Mouse (Mus musculus) liver, embryonic 15.5 days (tissue): Measurements from ENCODE around the gene Myt1l. TPM values are rescaled to one million over a fixed set of nuclear protein-coding genes. Genes with fewer than 3 reads are reported as not detected.

Experiments
- ATAC-seq: fragments of 200-750 bp; cut with Nextera tagmentation; 2 replicates; pipeline ENCODE4 v1.8.0; 2017; ENCODE audit warnings: moderate number of reproducible peaks, mild to moderate bottlenecking, moderate library complexity; ENCODE audit not compliant: insufficient read depth
- H3K27ac ChIP-seq: fragments of 300-500 bp; sonication (generic); replicated peaks from 2 replicates; pipeline ENCODE4 v1.5.1; 2015; ENCODE audit warnings: mild to moderate bottlenecking, inconsistent platforms
- H3K27me3 ChIP-seq: fragments of 300-500 bp; sonication (generic); 2 replicates; pipeline ENCODE4 v1.6.1; 2015; ENCODE audit warnings: mild to moderate bottlenecking, inconsistent platforms
- H3K36me3 ChIP-seq: fragments of 300-500 bp; sonication (generic); replicated peaks from 2 replicates; pipeline ENCODE4 v1.6.1; 2015; ENCODE audit warnings: moderate library complexity, mild to moderate bottlenecking, inconsistent platforms
- H3K4me1 ChIP-seq: fragments of 300-500 bp; sonication (generic); replicated peaks from 2 replicates; pipeline ENCODE4 v1.6.1; 2015; ENCODE audit warnings: inconsistent platforms
- H3K4me2 ChIP-seq: fragments of 300-500 bp; sonication (generic); 2 replicates; pipeline ENCODE4 v1.6.1; 2015; ENCODE audit warnings: moderate library complexity, mild to moderate bottlenecking, inconsistent platforms
- H3K4me3 ChIP-seq: fragments of 300-500 bp; sonication (generic); replicated peaks from 2 replicates; pipeline ENCODE4 v1.5.1; 2015; ENCODE audit warnings: mild to moderate bottlenecking, inconsistent platforms
- H3K9ac ChIP-seq: fragments of 300-500 bp; sonication (generic); 2 replicates; pipeline ENCODE4 v1.6.1; 2015; ENCODE audit warnings: moderate library complexity, mild to moderate bottlenecking, inconsistent platforms
- H3K9me3 ChIP-seq: fragments of 300-500 bp; sonication (generic); replicated peaks from 2 replicates; pipeline ENCODE4 v1.6.1; 2016; ENCODE audit warnings: inconsistent platforms
- WGBS: fragments of 180-500 bp; shearing (Covaris S2); methylation state at CpG from one replicate; pipeline ENCODE4 v1.1.7; 2015; ENCODE audit warnings: mixed read lengths; ENCODE audit not compliant: insufficient replicate concordance; 5-methylcytosine and 5-hydroxymethylcytosine counted together
- polyA plus RNA-seq: library from polyadenylated mRNA; unstranded; fragments of >200 nt; fragmentation: Nextera tagmentation; extraction: Ambion mirVana; gene quantifications from 2 replicates; pipeline ENCODE4 v1.2.1, GENCODE M21; 2015

The Myt1l gene
- polyA plus RNA-seq, 1 experiment from 2014 or later = 0.05 TPM

GRCm38 (mm10) chr12:29823766-29824417, 295.7 kb downstream of the Myt1l start:
- ATAC-seq = no peak
- Histone ChIP-seq H3K9me3 (no peaks in the 10 kb centered on the region), H3K9ac (no peak overlapping the region), H3K4me1 (no peaks in the 10 kb centered on the region), H3K4me2 (no peak overlapping the region), H3K27me3 (no peaks in the 10 kb centered on the region), H3K4me3 (no peak overlapping the region), H3K36me3 (no peaks in the 10 kb centered on the region), H3K27ac (no peak overlapping the region)
- 72% methylated on average over 10 of the region's 10 CpGs for WGBS

GRCm38 (mm10) chr12:29830571-29830970, 302.4 kb downstream of the Myt1l start:
- Histone ChIP-seq H3K4me3 (no peak overlapping the region), H3K36me3 (no peaks in the 10 kb centered on the region), H3K9ac (no peak overlapping the region), H3K27ac (no peak overlapping the region), H3K4me1 (no peaks in the 10 kb centered on the region), H3K9me3 (no peaks in the 10 kb centered on the region), H3K4me2 (no peak overlapping the region), H3K27me3 (no peaks in the 10 kb centered on the region)
- no peak for ATAC-seq

- Histone ChIP-seq H3K9me3 (no peaks in the 10 kb centered on the region), H3K9ac (no peak overlapping the region), H3K36me3 (no peaks in the 10 kb centered on the region), H3K4me1 (no peaks in the 10 kb centered on the region), H3K27me3 (no peaks in the 10 kb centered on the region), H3K27ac (no peak overlapping the region), H3K4me3 (no peak overlapping the region), H3K4me2 (no peak overlapping the region)
- ATAC-seq = no peak
- WGBS = 63% methylated on average over 11 of the region's 11 CpGs
These were observed 303.2 kb downstream of the Myt1l start for GRCm38 (mm10) chr12:29831356-29831755.

GRCm38 (mm10) chr12:29837301-29837791, 309.2 kb downstream of the Myt1l start:
- H3K9ac ChIP-seq = no peak overlapping the region

GRCm38 (mm10) chr12:29838421-29838820, 310.2 kb downstream of the Myt1l start:
- Histone ChIP-seq H3K27me3 (no peaks in the 10 kb centered on the region), H3K4me2 (no peak overlapping the region), H3K36me3 (no peaks in the 10 kb centered on the region), H3K4me1 (no peaks in the 10 kb centered on the region), H3K9me3 (no peaks in the 10 kb centered on the region), H3K27ac (no peak overlapping the region), H3K4me3 (no peak overlapping the region), H3K9ac (no peak overlapping the region)
- ATAC-seq = no peak
- WGBS = 59% methylated on average over 7 of the region's 7 CpGs

More at GRCm38 (mm10) chr12:29837301-29837791, 309.2 kb downstream of the Myt1l start:
- no peaks in the 10 kb centered on the region for H3K36me3 ChIP-seq
- no peaks in the 10 kb centered on the region for H3K4me1 ChIP-seq
- H3K9me3 ChIP-seq = no peaks in the 10 kb centered on the region
- no peak for ATAC-seq
- no peak overlapping the region for H3K27ac ChIP-seq
- no peaks in the 10 kb centered on the region for H3K27me3 ChIP-seq
- WGBS = 48% methylated on average over 5 of the region's 5 CpGs
- H3K4me2 ChIP-seq = no peak overlapping the region
- no peak overlapping the region for H3K4me3 ChIP-seq

- H3K9ac ChIP-seq = no peak overlapping the region
- no peaks in the 10 kb centered on the region for H3K4me1 ChIP-seq
- 55% methylated on average over 3 of the region's 3 CpGs for WGBS
- H3K9me3 ChIP-seq = no peaks in the 10 kb centered on the region
- H3K27ac ChIP-seq = no peak overlapping the region
- no peak overlapping the region for H3K4me3 ChIP-seq
- H3K4me2 ChIP-seq = no peak overlapping the region
- ATAC-seq = no peak
- H3K27me3 ChIP-seq = no peaks in the 10 kb centered on the region
- H3K36me3 ChIP-seq = no peaks in the 10 kb centered on the region
These were observed 321.8 kb downstream of the Myt1l start for GRCm38 (mm10) chr12:29849936-29850335.

GRCm38 (mm10) chr12:29854151-29854585, 326.0 kb downstream of the Myt1l start:
- H3K36me3 ChIP-seq = no peaks in the 10 kb centered on the region
- no peak for ATAC-seq
- H3K4me3 ChIP-seq = no peak overlapping the region
- no peak overlapping the region for H3K4me2 ChIP-seq
- no peaks in the 10 kb centered on the region for H3K4me1 ChIP-seq
- no peak overlapping the region for H3K9ac ChIP-seq
- H3K9me3 ChIP-seq = no peaks in the 10 kb centered on the region
- no peak overlapping the region for H3K27ac ChIP-seq
- H3K27me3 ChIP-seq = no peaks in the 10 kb centered on the region
- 62% methylated on average over 9 of the region's 9 CpGs for WGBS

- Histone ChIP-seq H3K4me2 (no peak overlapping the region), H3K4me3 (no peak overlapping the region), H3K27ac (no peak overlapping the region), H3K36me3 (no peaks in the 10 kb centered on the region), H3K27me3 (no peaks in the 10 kb centered on the region), H3K9me3 (no peaks in the 10 kb centered on the region), H3K9ac (no peak overlapping the region), H3K4me1 (no peaks in the 10 kb centered on the region)
- WGBS = 31% methylated on average over 5 of the region's 5 CpGs
- no peak for ATAC-seq
These were observed 326.8 kb downstream of the Myt1l start for GRCm38 (mm10) chr12:29855007-29855406.

GRCm38 (mm10) chr12:29860986-29861385, 332.8 kb downstream of the Myt1l start:
- H3K9ac ChIP-seq = no peak overlapping the region
- H3K4me3 ChIP-seq = no peak overlapping the region
- H3K4me2 ChIP-seq = no peak overlapping the region
- WGBS = 40% methylated on average over 2 of the region's 2 CpGs
- H3K27me3 ChIP-seq = no peaks in the 10 kb centered on the region
- no peak for ATAC-seq
- H3K36me3 ChIP-seq = no peaks in the 10 kb centered on the region
- H3K4me1 ChIP-seq = no peaks in the 10 kb centered on the region
- no peak overlapping the region for H3K27ac ChIP-seq
- H3K9me3 ChIP-seq = no peaks in the 10 kb centered on the region

- no peak for ATAC-seq
- Histone ChIP-seq H3K4me3 (no peak overlapping the region), H3K27ac (no peak overlapping the region), H3K36me3 (no peaks in the 10 kb centered on the region), H3K9me3 (no peaks in the 10 kb centered on the region), H3K4me1 (no peaks in the 10 kb centered on the region), H3K27me3 (no peaks in the 10 kb centered on the region), H3K4me2 (no peak overlapping the region), H3K9ac (no peak overlapping the region)
- WGBS = 61% methylated on average over 4 of the region's 4 CpGs
These were observed 340.1 kb downstream of the Myt1l start for GRCm38 (mm10) chr12:29868295-29868694.

- no peaks in the 10 kb centered on the region for H3K4me1 ChIP-seq
- H3K27me3 ChIP-seq = no peaks in the 10 kb centered on the region
- WGBS = 64% methylated on average over 9 of the region's 9 CpGs
- H3K9me3 ChIP-seq = no peaks in the 10 kb centered on the region
- H3K27ac ChIP-seq = no peak overlapping the region
- no peak overlapping the region for H3K9ac ChIP-seq
- H3K36me3 ChIP-seq = no peaks in the 10 kb centered on the region
- H3K4me2 ChIP-seq = no peak overlapping the region
- H3K4me3 ChIP-seq = no peak overlapping the region
- ATAC-seq = no peak
These were observed 340.6 kb downstream of the Myt1l start for GRCm38 (mm10) chr12:29868781-29869180.
